Mouse (Mus musculus) T-helper 2 cell (primary cell): ENCODE measurements around the gene Tmeff1.

ENCODE experiments used
- in situ Hi-C: fragments of 300-600 bp; cut with MboI, MseI; formaldehyde crosslinking; loops from one replicate; pipeline ENCODE4 v1.15.1; 2025; ENCODE audit warnings: high pct_unique_total_duplicates

Gene Tmeff1

DNA sequence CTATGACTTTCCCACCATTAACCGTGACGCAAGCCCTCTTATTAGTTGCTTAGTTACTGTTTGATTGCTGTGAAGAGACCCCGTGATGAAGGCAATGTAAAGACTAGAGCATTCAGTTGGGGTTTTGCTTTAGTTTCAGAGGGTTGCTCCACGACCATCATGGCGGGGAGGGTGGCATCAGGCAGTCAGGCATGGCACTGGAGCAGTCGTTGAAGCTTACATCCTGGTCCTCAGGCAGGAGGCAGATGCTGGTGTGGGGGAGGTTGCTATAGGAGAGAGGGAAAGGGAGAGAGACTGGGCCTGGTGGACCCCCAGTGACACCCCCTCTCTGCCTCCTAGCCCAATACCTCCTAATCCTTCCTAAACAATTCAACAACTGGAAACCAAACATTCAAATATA lies 35.1 kb downstream of the Tmeff1 start:
- in situ Hi-C loops: no loop called here

GRCm38 (mm10) chr4:48622246-48622645 lies 37.3 kb downstream of the Tmeff1 start:
- in situ Hi-C loops: no loop called here

DNA sequence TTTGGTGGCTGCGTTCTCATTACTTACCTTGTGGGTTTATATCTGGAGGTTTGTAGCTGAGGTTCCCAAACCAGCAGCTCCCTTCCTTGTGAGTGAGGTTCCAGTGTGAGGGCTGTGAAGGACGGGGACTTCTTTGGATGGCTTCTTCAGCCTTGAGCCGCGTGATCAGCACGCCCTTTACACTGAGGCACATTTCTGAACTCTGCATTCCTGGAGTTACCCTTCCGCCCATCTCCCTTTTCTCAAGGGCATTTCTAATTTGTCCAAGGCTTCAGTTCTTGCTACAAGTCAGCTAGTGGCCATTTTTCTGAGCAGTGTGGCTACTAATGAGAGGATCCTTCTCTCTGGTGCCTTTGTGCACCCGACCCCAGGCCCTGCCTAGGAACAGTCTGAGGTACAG lies 38.0 kb downstream of the Tmeff1 start:
- in situ Hi-C loops: no loop called here

DNA sequence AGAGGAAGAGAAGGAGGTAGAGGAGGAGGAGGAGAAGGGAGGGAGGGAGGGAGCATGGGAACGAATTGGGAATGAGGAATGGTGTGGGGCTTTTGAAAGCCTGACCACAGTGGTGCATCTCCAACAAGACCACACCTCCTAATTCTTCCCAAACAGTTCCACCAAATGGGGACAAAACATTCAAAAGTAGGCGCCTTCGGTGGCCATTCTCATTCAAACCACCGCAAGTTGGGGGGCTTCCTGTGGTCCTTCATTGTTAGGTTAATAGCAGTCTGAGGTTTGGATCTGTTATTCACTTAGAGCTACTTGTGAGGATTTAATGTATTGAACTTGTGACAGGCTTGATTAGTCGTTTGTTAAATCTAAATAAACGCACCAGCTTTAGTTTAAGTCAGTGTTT lies 40.0 kb downstream of the Tmeff1 start:
- in situ Hi-C loops: no loop called here

GRCm38 (mm10) chr4:48625836-48626235 lies 40.9 kb downstream of the Tmeff1 start:
- in situ Hi-C loops: no loop called here

DNA sequence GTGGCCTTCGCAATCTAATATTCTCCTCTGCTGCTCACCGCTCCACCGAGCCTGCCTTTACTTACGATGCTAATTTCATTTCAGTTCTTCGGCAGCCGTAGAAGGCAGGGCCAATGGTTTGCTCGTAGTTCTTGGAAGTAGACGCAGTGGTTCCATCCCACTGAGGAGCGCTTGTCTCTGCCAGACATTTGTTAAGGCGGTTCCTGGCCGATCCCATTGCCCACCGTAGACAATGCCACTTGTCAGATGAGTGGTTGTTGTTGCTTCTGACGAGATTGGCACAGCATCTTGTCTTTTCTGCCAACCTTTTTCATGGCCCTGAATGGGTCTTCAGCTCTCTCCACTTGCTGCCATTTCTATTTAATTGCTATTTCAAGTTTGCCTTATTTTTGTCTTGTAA lies 44.5 kb downstream of the Tmeff1 start:
- in situ Hi-C loops: no loop called here

DNA sequence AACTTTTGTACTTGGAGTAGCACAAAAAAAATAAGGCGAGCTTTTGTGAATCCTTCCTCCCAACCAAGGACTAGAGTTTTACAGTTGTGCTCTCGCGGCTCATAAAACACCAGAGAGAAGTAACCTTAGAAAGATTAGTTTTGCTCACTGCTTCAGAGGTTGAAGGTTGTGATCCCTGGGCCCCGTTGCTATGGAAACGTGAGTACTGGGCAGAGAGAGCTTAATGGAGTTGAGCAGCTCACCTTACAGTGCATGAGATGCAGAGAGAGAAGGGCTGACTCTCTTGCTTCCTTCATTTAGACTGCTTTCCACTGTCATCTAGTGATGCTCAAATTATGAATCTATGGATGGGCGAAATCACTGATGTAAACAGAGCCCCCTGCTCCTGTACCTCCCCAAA lies 48.6 kb downstream of the Tmeff1 start:
- in situ Hi-C loops: no loop called here

DNA sequence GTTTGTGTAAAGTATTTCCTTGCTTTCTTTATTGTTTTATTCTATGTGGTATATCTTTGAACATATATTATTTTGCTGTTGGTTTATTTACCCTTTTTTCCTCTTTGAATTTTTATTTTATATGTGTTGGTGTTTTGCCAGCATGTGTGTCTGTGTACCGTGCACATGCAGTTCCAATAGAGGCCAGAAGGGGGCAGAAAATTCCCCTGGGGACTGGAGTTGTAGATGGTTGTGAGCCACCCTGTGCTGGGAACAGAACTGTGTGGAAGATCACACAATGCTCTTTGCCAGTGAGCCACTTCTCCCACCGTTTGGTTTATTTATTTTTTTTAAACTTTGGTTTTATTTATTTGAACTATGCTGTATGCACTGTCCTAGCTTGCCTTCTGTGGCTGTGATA lies 49.1 kb downstream of the Tmeff1 start:
- in situ Hi-C loops: no loop called here

DNA sequence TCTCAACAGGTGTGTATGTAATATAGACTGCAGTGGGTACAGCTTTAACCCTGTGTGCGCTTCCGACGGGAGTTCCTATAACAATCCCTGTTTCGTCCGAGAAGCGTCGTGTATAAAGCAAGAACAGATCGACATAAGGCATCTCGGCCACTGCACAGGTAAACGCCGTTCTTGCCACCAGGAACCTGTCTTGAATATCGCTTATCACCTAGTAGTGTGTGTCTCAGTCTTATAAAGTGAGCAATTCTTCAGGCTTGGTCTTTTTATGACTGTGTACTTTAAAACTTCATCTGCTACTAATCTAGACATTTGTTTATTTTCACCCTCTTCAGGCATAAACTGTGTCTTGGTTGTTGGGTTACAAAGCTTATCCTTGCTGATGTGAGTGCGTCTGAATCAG lies 51.9 kb downstream of the Tmeff1 start:
- in situ Hi-C loops: no loop called here

DNA sequence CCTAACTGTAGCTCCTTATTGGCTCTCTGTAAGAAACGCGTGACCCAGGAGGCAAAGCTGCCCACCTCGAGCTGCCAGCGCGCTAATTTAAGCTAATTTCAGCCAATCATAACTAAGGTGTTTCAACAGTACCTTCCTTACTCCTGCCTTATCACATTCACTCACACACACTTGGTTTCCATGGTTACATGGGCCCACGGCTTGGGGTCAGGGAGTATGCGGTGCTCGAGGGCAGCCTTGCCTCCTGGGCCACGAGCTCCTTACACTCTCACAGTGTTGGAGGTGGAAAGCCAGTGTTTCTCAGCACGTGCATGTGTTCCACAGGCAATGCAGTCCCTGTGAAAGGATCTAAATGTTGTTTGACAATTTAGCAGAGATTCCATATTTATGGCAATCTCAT lies 53.2 kb downstream of the Tmeff1 start:
- in situ Hi-C loops: no loop called here

GRCm38 (mm10) chr4:48639503-48639902 lies 54.5 kb downstream of the Tmeff1 start:
- in situ Hi-C loops: no loop called here

DNA sequence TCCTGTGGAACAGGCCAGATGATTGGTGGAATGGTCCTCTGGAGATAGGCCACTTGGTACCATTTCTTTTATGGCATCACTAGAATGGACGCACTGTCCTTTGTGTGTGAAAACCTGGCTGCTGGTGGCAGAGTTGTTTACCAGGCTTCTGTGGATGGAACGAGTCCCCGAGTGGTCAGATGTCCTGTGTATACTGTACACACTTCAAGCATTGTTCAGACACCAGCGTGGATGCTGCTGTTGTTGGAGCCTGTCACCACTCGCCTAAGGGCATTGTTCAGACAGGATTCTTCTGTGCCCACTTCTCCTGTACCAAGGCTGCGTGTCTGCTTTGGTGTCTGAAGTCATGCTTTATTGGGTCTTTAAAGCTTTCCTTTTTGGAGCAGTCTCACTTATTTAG lies 58.8 kb downstream of the Tmeff1 start:
- in situ Hi-C loops: no loop called here

DNA sequence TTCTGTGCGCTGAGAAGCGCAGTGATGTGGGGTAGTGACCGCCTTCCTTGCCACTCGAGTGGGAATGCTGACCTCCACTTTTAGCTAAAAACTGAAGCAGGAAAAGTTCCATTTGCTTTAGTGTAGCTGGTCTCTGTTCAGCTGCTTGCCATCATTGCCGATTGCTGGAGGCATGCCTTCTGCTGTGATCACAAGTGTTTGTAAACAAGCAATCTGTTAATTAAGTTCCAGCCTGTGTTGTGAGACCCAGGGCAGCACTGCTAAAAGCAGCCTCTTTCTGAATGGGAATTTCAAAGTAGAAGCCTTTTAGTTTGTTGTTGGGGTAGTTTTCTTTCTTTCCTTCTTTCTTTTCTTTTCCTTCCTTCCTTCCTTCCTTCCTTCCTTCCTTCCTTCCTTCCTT lies 61.2 kb downstream of the Tmeff1 start:
- in situ Hi-C loops: no loop called here

DNA sequence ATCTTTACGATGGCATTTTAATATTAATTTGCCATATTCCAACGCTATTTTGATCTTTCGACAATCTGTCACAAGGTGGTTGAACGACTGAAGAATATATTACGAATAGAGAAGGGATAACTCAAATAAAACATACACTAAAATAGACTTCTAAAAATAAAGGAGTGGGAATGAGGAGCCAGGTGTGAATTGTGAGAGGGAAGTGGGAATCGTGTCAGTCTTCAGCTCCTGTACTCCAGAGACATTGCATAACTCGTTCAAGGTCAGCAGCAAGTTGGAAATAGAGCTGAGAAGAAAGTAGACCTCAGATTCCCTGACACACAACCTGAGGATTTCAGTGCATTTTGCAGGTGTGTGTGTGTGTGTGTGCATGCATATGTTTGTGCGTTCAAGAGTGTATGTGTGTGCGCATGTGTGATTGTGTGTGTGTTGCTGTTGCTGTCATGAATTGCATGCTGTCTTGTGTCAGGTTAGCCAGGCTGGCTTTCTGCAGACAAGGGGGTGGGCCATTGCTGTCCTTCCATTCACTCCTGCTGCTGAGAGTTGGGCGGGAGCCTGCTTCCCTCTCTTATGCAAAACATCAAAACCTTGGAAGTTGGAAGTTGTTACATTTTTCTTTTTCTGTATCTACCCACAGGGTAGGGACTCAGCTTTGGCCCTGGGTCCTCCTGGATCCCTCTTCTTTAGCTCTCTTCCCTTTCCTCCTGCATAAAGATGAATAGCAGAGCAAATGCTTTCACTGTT lies 65.8 kb downstream of the Tmeff1 start:
- in situ Hi-C loops: no loop called here

GRCm38 (mm10) chr4:48654118-48654517 lies 69.1 kb downstream of the Tmeff1 start:
- in situ Hi-C loops: no loop called here

- in situ Hi-C loops: no loop called here
These were observed 71.6 kb downstream of the Tmeff1 start for GRCm38 (mm10) chr4:48656530-48656929.

GRCm38 (mm10) chr4:48660144-48660543 lies 75.2 kb downstream of the Tmeff1 start:
- in situ Hi-C loops: no loop called here

DNA sequence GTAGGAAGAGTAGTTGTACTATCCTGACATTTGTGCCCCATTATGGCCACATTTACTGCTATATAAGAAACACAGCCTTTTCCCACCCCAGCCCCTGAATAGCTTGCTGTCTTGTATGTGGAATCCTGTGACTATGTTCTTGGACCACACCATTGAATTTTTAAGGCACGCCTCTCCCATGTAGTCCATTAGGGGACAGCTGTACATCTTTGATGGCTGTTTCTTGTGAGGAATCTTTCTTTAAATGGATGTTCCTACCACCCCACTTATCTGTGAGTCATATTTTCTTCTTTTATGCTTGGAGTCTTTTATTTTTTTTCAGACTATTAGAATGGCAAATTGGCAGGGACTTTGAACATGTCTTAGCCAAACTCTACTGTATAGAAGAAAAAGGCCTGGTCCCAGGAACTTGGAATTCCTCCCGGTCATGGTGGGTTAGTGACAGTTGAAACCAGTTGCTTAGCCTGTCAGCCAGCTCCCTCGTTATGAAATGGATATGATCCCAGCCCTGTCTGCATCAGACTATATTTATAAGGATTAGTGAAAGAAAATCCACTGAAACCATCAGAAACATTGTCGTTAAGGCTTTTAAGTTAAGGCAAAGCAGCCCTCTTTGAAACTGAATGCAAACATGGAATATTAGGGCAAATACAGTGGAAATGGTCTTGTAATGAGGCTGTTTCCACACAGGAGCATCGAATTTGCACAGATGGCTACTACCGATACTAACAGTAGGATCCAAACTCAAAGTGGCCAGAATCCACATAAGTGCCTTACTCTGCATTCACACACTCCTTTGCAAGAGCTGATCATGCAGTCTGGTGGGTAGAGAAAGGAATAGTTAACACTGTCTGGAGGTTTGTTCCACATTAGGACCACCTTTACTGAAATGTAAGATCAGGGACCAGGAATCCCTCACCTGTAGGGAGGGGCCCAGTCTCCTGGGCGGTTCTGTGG lies 75.9 kb downstream of the Tmeff1 start:
- in situ Hi-C loops: no loop called here

DNA sequence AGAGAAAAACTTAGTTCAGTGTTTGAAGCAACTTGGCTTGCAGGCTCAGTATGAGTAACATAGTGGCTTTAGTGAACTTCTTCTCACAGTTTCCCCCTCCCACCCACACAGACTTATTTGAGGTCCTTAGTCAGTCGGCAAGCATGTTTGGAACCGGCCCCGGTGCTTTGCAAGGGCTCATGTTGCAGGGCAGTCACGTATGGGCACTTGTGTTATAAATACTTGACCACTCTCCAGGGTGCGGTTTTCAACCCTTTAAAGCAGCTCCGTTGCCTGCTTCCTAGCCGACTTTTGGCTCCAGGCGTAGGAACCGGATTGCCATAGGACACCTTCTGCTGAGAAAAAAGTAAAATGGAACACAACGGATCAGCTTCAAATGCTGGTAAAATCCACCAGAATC lies 78.3 kb downstream of the Tmeff1 start, which contains the start of gene Cavin4:
Gene Cavin4, plus strand, starts transcription at position 244 of the 400 bp plus-strand sequence.
- in situ Hi-C loops: no loop called here

DNA sequence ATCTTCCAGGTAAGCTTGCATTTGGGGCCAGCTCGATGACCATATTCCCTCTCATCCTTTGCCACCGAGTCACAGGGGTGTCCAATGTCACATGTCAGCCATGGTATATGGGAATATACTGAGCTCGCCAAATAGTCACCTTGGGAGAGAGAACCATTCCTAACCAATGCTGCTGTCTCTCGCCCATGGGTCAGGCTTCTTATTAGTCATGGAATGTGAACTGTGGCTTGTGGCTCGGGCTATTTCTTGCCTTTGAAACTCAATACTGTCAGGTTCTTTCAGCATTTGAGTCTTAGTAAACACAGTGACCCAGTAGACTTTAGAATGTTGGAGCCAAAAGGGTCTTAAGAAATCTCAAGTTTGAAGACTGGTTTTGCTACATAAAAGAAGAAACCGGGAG lies 79.0 kb downstream of the Tmeff1 start:
- in situ Hi-C loops: no loop called here

DNA sequence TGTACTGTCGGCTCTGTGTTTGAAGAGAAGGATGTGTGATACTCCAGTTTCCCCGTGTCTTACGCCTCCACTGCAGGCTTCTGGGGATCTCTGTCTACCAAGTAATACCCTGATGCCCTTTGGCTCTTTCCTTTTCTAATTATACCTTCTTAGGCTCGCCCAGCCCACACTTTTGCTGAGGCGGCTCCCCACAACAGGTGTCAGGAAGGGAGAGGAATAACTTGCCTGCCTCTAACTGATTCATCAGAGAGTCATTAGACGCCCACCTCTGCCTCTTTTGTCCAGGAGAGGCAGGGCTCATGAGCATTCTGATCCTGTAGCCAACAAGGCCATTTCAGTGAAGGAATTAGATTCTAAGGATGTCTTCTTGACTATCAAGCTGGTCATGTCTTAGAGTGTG lies 82.3 kb downstream of the Tmeff1 start:
- in situ Hi-C loops: no loop called here

- in situ Hi-C loops: no loop called here
These were observed 87.9 kb downstream of the Tmeff1 start for GRCm38 (mm10) chr4:48672915-48673314.

- in situ Hi-C loops: no loop called here
These were observed 89.4 kb downstream of the Tmeff1 start for GRCm38 (mm10) chr4:48674412-48674811.
